Mouse (Mus musculus): Measurements from ENCODE around the gene Sf3b5. TPM values are rescaled to one million over a fixed set of nuclear protein-coding genes. Genes with fewer than 3 reads are reported as not detected.

Sf3b5 gene
- polyA plus RNA-seq, 1 experiment: 15.7 TPM

GRCm38 (mm10) chr10:13035270-13035669 is 30.1 kb downstream of the Sf3b5 start:
- Histone ChIP-seq H3K27ac (ENCODE audit: control insufficient read depth, insufficient read depth, low read depth, low read length, poor library complexity) (no peak overlapping the region), H3K4me3 (replicated peaks; ENCODE audit: control insufficient read depth, low read depth, low read length) (no peak overlapping the region), H3K4me1 (ENCODE audit: control insufficient read depth, insufficient read depth, low read length) (no peaks in the 10 kb centered on the region)
- 51% methylated on average over 3 of the region's 3 CpGs for WGBS
- TF ChIP-seq POLR2A (IDR thresholded peaks at IDR 0.05; ENCODE audit: borderline replicate concordance, control insufficient read depth, low read depth, low read length): no peak
- TF ChIP-seq CTCF (IDR thresholded peaks at IDR 0.05; ENCODE audit: control insufficient read depth, insufficient read depth, low read length): no peak

- WGBS: 73% methylated on average over 5 of the region's 5 CpGs
- no peak overlapping the region for H3K4me3 ChIP-seq (replicated peaks; ENCODE audit: control insufficient read depth, low read depth, low read length)
- H3K4me1 ChIP-seq (ENCODE audit: control insufficient read depth, insufficient read depth, low read length): no peaks in the 10 kb centered on the region
- TF ChIP-seq POLR2A (IDR thresholded peaks at IDR 0.05; ENCODE audit: borderline replicate concordance, control insufficient read depth, low read depth, low read length) (no peak), CTCF (IDR thresholded peaks at IDR 0.05; ENCODE audit: control insufficient read depth, insufficient read depth, low read length) (no peak)
- H3K27ac ChIP-seq (ENCODE audit: control insufficient read depth, insufficient read depth, low read depth, low read length, poor library complexity): no peak overlapping the region
Observed at GRCm38 (mm10) chr10:13039637-13040174, 34.6 kb downstream of the Sf3b5 start.

GRCm38 (mm10) chr10:13044659-13045058 is 39.5 kb downstream of the Sf3b5 start:
- H3K4me1 ChIP-seq (ENCODE audit: control insufficient read depth, insufficient read depth, low read length): no peaks in the 10 kb centered on the region
- 87% methylated on average over 11 of the region's 11 CpGs for WGBS
- H3K27ac ChIP-seq (ENCODE audit: control insufficient read depth, insufficient read depth, low read depth, low read length, poor library complexity): no peak overlapping the region
- TF ChIP-seq POLR2A (IDR thresholded peaks at IDR 0.05; ENCODE audit: borderline replicate concordance, control insufficient read depth, low read depth, low read length) (no peak), CTCF (IDR thresholded peaks at IDR 0.05; ENCODE audit: control insufficient read depth, insufficient read depth, low read length) (no peak)
- no peak overlapping the region for H3K4me3 ChIP-seq (replicated peaks; ENCODE audit: control insufficient read depth, low read depth, low read length)

GRCm38 (mm10) chr10:13047816-13048215 is 42.7 kb downstream of the Sf3b5 start:
- H3K27ac ChIP-seq (ENCODE audit: control insufficient read depth, insufficient read depth, low read depth, low read length, poor library complexity): no peak overlapping the region
- H3K4me1 ChIP-seq (ENCODE audit: control insufficient read depth, insufficient read depth, low read length): no peaks in the 10 kb centered on the region
- 60% methylated on average over 4 of the region's 4 CpGs for WGBS
- TF ChIP-seq POLR2A (IDR thresholded peaks at IDR 0.05; ENCODE audit: borderline replicate concordance, control insufficient read depth, low read depth, low read length) (no peak), CTCF (IDR thresholded peaks at IDR 0.05; ENCODE audit: control insufficient read depth, insufficient read depth, low read length) (no peak)
- H3K4me3 ChIP-seq (replicated peaks; ENCODE audit: control insufficient read depth, low read depth, low read length): no peak overlapping the region

- H3K4me3 ChIP-seq (replicated peaks; ENCODE audit: control insufficient read depth, low read depth, low read length): no peak overlapping the region
- 79% methylated on average over 6 of the region's 6 CpGs for WGBS
- H3K27ac ChIP-seq (ENCODE audit: control insufficient read depth, insufficient read depth, low read depth, low read length, poor library complexity): no peak overlapping the region
- TF ChIP-seq CTCF (IDR thresholded peaks at IDR 0.05; ENCODE audit: control insufficient read depth, insufficient read depth, low read length) (no peak), POLR2A (IDR thresholded peaks at IDR 0.05; ENCODE audit: borderline replicate concordance, control insufficient read depth, low read depth, low read length) (no peak)
- no peaks in the 10 kb centered on the region for H3K4me1 ChIP-seq (ENCODE audit: control insufficient read depth, insufficient read depth, low read length)
Observed at GRCm38 (mm10) chr10:13056863-13057381, 51.8 kb downstream of the Sf3b5 start.

Other genes with a start within 250 kb of the Sf3b5 start
- gene Utrn, start 136.0 kb upstream of the Sf3b5 start, polyA plus RNA-seq (2011; ENCODE audit: insufficient read depth, insufficient read length, low replicate concordance, missing spikeins): 6.9 and 31.4 TPM in 2 replicates
- 13.2 and 28.8 TPM in 2 replicates for gene Stx11, start 41.0 kb upstream of the Sf3b5 start, polyA plus RNA-seq (2011; ENCODE audit: insufficient read depth, insufficient read length, low replicate concordance, missing spikeins)
- 2.9 and 3.1 TPM in 2 replicates for gene Plagl1, start 55.2 kb downstream of the Sf3b5 start, polyA plus RNA-seq (2011; ENCODE audit: insufficient read depth, insufficient read length, low replicate concordance, missing spikeins)
- not detected in 2 replicates for gene Zc2hc1b, start 172.7 kb downstream of the Sf3b5 start, polyA plus RNA-seq (2011; ENCODE audit: insufficient read depth, insufficient read length, low replicate concordance, missing spikeins)
- 10.8 and 29.5 TPM in 2 replicates for gene Ltv1, start 187.8 kb downstream of the Sf3b5 start, polyA plus RNA-seq (2011; ENCODE audit: insufficient read depth, insufficient read length, low replicate concordance, missing spikeins)

Data from bone marrow, adult 2 months (tissue).